Mouse (Mus musculus): ENCODE measurements around the gene Rusc2. TPM values are rescaled to one million over a fixed set of nuclear protein-coding genes. Genes with fewer than 3 reads are reported as not detected.

The Rusc2 gene
- polyA plus RNA-seq, 1 experiment, result 1.2 TPM

- no peak for TF ChIP-seq GATA1 (IDR thresholded peaks at IDR 0.05; ENCODE audit: low read length)
Observed at GRCm38 (mm10) chr4:43442044-43442443, 60.3 kb downstream of the Rusc2 start.

GRCm38 (mm10) chr4:43442456-43443361 is 60.9 kb downstream of the Rusc2 start:
- TF ChIP-seq GATA1 (IDR thresholded peaks at IDR 0.05; ENCODE audit: low read length), result no peak

GRCm38 (mm10) chr4:43443511-43443910 is 61.7 kb downstream of the Rusc2 start:
- no peak for TF ChIP-seq GATA1 (IDR thresholded peaks at IDR 0.05; ENCODE audit: low read length)

GRCm38 (mm10) chr4:43447251-43447650 is 65.5 kb downstream of the Rusc2 start:
- TF ChIP-seq GATA1 (IDR thresholded peaks at IDR 0.05; ENCODE audit: low read length), result no peak

GRCm38 (mm10) chr4:43448554-43448953 is 66.8 kb downstream of the Rusc2 start:
- TF ChIP-seq GATA1 (IDR thresholded peaks at IDR 0.05; ENCODE audit: low read length), result no peak

GRCm38 (mm10) chr4:43452315-43452714 is 70.5 kb downstream of the Rusc2 start:
- no peak for TF ChIP-seq GATA1 (IDR thresholded peaks at IDR 0.05; ENCODE audit: low read length)

GRCm38 (mm10) chr4:43453413-43453812 is 71.6 kb downstream of the Rusc2 start:
- no peak for TF ChIP-seq GATA1 (IDR thresholded peaks at IDR 0.05; ENCODE audit: low read length)

- no peak for TF ChIP-seq GATA1 (IDR thresholded peaks at IDR 0.05; ENCODE audit: low read length)
Observed at GRCm38 (mm10) chr4:43454041-43454836, 72.5 kb downstream of the Rusc2 start, which contains the start of gene Cd72. Cd72 (minus strand) TSS chr4:43454628.

GRCm38 (mm10) chr4:43456470-43456869 is 74.7 kb downstream of the Rusc2 start:
- TF ChIP-seq GATA1 (IDR thresholded peaks at IDR 0.05; ENCODE audit: low read length), result no peak

- no peak for TF ChIP-seq GATA1 (IDR thresholded peaks at IDR 0.05; ENCODE audit: low read length)
Observed at GRCm38 (mm10) chr4:43457124-43457523, 75.3 kb downstream of the Rusc2 start.

GRCm38 (mm10) chr4:43463102-43463501 is 81.3 kb downstream of the Rusc2 start:
- no peak for TF ChIP-seq GATA1 (IDR thresholded peaks at IDR 0.05; ENCODE audit: low read length)

GRCm38 (mm10) chr4:43465935-43466334 is 84.2 kb downstream of the Rusc2 start:
- TF ChIP-seq GATA1 (IDR thresholded peaks at IDR 0.05; ENCODE audit: low read length), result no peak

GRCm38 (mm10) chr4:43466872-43467271 is 85.1 kb downstream of the Rusc2 start:
- no peak for TF ChIP-seq GATA1 (IDR thresholded peaks at IDR 0.05; ENCODE audit: low read length)

GRCm38 (mm10) chr4:43470301-43470700 is 88.5 kb downstream of the Rusc2 start:
- no peak for TF ChIP-seq GATA1 (IDR thresholded peaks at IDR 0.05; ENCODE audit: low read length)

GRCm38 (mm10) chr4:43473636-43474035 is 91.9 kb downstream of the Rusc2 start:
- TF ChIP-seq GATA1 (IDR thresholded peaks at IDR 0.05; ENCODE audit: low read length), result no peak

- no peak for TF ChIP-seq GATA1 (IDR thresholded peaks at IDR 0.05; ENCODE audit: low read length)
Observed at GRCm38 (mm10) chr4:43476604-43477003, 94.8 kb downstream of the Rusc2 start.

Other genes starting within 250 kb of the Rusc2 start
- 0.06 TPM in 1 of 2 replicates, not detected in the other for gene Atp8b5, start 114.8 kb upstream of the Rusc2 start, polyA plus RNA-seq (2012)
- not detected in 2 replicates for gene Fam166b, start 47.2 kb downstream of the Rusc2 start, polyA plus RNA-seq (2012)
- gene Tesk1, start 60.0 kb downstream of the Rusc2 start, polyA plus RNA-seq (2012), result 54.2 and 56.9 TPM in 2 replicates
- not detected in 2 replicates for gene Cd72, start 72.6 kb downstream of the Rusc2 start, polyA plus RNA-seq (2012)
- gene Sit1, start 101.8 kb downstream of the Rusc2 start, polyA plus RNA-seq (2012), result not detected in 2 replicates
- 69.1 and 82.1 TPM in 2 replicates for gene Ccdc107, start 110.9 kb downstream of the Rusc2 start, polyA plus RNA-seq (2012)
- 14.1 and 17.4 TPM in 2 replicates for gene Arhgef39, start 117.7 kb downstream of the Rusc2 start, polyA plus RNA-seq (2012)
- not detected in 2 replicates for gene Car9, start 125.0 kb downstream of the Rusc2 start, polyA plus RNA-seq (2012)
- not detected in 2 replicates for gene Tpm2, start 141.8 kb downstream of the Rusc2 start, polyA plus RNA-seq (2012)
- gene Creb3, start 180.4 kb downstream of the Rusc2 start, polyA plus RNA-seq (2012), result 1.6 and 2.6 TPM in 2 replicates
- gene Tln1, start 180.7 kb downstream of the Rusc2 start, polyA plus RNA-seq (2012), result 169 and 178 TPM in 2 replicates
- 31.2 and 129 TPM in 2 replicates for gene Rgp1, start 196.7 kb downstream of the Rusc2 start, polyA plus RNA-seq (2012)
- 13.5 and 21.5 TPM in 2 replicates for gene Gba2, start 196.9 kb downstream of the Rusc2 start, polyA plus RNA-seq (2012)
- gene Msmp, start 202.5 kb downstream of the Rusc2 start, polyA plus RNA-seq (2012), result not detected in 2 replicates
- 0.11 TPM in 2 replicates for gene Npr2, start 250.0 kb downstream of the Rusc2 start, polyA plus RNA-seq (2012)

All from G1E-ER4 (cell line).